Mouse (Mus musculus) G1E (cell line): ENCODE measurements around the gene Spata2. TPM values are rescaled to one million over a fixed set of nuclear protein-coding genes. Genes with fewer than 3 reads are reported as not detected.

Source experiments
- ATAC-seq: 2 replicates; pipeline ENCODE4 v1.8.0; 2016; ENCODE audit warnings: mild to moderate bottlenecking; ENCODE audit not compliant: insufficient number of reproducible peaks, poor library complexity, low FRiP score, severe bottlenecking; ENCODE audit errors: extremely low read depth
- DNase-seq: peaks from one replicate; pipeline ENCODE4 v3.0.0; 2012; ENCODE audit warnings: low spot score
- H3K27me3 ChIP-seq: 2 replicates; pipeline ENCODE4 v1.6.1; 2012; ENCODE audit warnings: mild to moderate bottlenecking, low read length, inconsistent platforms; ENCODE audit not compliant: insufficient read depth
- H3K36me3 ChIP-seq: replicated peaks from 2 replicates; pipeline ENCODE3; 2012; ENCODE audit warnings: mild to moderate bottlenecking, inconsistent platforms
- H3K4me1 ChIP-seq: 2 replicates; pipeline ENCODE4 v1.6.1; 2012; ENCODE audit warnings: low read depth, low read length, inconsistent platforms, mixed read lengths; ENCODE audit not compliant: insufficient read depth
- H3K4me3 ChIP-seq: 2 replicates; pipeline ENCODE4 v1.5.1; 2012; ENCODE audit warnings: low read depth, mild to moderate bottlenecking, inconsistent platforms, low read length, moderate library complexity, mixed read lengths
- H3K9me3 ChIP-seq: replicated peaks from 2 replicates; pipeline ENCODE4 v1.6.1; 2012; ENCODE audit warnings: inconsistent platforms
- CTCF ChIP-seq: IDR thresholded peaks from 2 replicates; pipeline ENCODE4 v1.5.1; 2012; ENCODE audit warnings: low read depth, low read length, inconsistent platforms, mixed read lengths
- GATA1 ChIP-seq: IDR thresholded peaks from 2 replicates; pipeline ENCODE4 v1.6.1; 2012; ENCODE audit warnings: borderline replicate concordance, low read length, inconsistent platforms, mixed read lengths
- GATA2 ChIP-seq: IDR thresholded peaks from 2 replicates; pipeline ENCODE4 v1.6.1; 2012; ENCODE audit warnings: low read depth, low read length, inconsistent platforms, borderline replicate concordance
- POLR2AphosphoS5 ChIP-seq: IDR thresholded peaks from 2 replicates; pipeline ENCODE4 v1.6.1; 2012; ENCODE audit warnings: low read depth, low read length, inconsistent platforms; ENCODE audit not compliant: insufficient replicate concordance
- TAL1 ChIP-seq: conservative IDR thresholded peaks from 2 replicates; pipeline ENCODE4 v1.6.1; 2012; ENCODE audit warnings: low read depth, low read length, inconsistent platforms, mixed read lengths
- polyA plus RNA-seq: library from polyadenylated mRNA; stranded (reverse); fragments of >175 nt; gene quantifications from 2 replicates; pipeline ENCODE4 v1.2.3, GENCODE M21; 2012
- total RNA-seq, 2 experiments: library from RNA; stranded (forward) in 1 of 2; stranded (reverse) in 1 of 2; fragments of 200-1000 nt in 1 of 2; fragments of >200 nt in 1 of 2; fragmentation: Nextera tagmentation in 1 of 2; gene quantifications; 2 replicates each; pipeline ENCODE4 v1.2.3; 2014 to 2017

The Spata2 gene
- total and polyA plus RNA-seq, 3 experiments = 7.6 to 27.9 (median 11.6) TPM

DNA sequence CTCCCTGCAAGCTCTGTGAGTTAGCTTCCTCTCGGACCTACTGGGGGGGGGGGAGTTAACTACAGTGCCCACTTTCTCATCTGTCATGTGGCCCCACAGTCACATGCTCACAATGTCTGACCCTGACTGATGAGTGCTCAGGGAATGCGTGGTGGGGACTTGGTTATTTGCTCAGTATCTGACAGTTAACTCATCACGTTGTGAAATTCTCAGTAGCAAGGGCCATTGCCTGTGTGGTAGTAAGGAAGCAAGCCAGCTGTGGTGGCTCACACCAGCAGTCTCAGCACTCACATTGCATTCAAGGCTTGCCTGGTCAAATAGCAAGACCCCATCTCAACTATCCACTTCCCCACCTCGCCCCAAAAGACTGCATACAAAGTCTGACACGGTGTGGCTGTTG is 25.5 kb downstream of the Spata2 start:
- Histone ChIP-seq H3K36me3 (peaks cover 98% of the 10 kb centered on the region), H3K9me3 (no peaks in the 10 kb centered on the region), H3K4me1 (peaks cover 5% of the 10 kb centered on the region; the same call in 1 of the 2 replicates), H3K27me3 (no peaks in the 10 kb centered on the region), H3K4me3 (no peak overlapping the region)
- no peak for DNase-seq
- TF ChIP-seq POLR2AphosphoS5 (no peak), CTCF (no peak), GATA1 (no peak), GATA2 (no peak)
- no peak for ATAC-seq

DNA sequence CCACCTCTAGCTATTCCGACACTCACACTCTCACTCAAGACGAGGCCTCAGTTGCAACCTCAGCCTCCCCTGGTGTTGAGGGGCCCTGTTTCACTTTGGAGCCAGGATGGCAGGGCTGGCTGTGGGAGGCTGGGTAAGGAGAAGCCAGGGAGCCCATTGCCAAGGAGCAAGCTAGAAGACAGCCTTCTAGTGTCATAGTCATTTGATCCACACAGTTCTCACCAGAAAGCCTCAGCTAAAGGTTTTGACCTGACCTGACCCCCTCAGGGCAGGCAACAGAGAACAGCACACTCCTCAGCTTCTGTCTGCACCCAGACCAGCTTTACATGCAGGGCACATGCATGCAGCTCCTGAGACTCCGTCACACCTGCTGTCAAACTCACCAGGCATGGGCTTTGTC is 26.7 kb downstream of the Spata2 start:
- ATAC-seq (no peak), DNase-seq (no peak)
- H3K4me1 ChIP-seq = peaks cover 14% of the 10 kb centered on the region; the same call in 1 of the 2 replicates
- peaks cover 95% of the 10 kb centered on the region for H3K36me3 ChIP-seq
- no peaks in the 10 kb centered on the region for H3K27me3 ChIP-seq
- no peaks in the 10 kb centered on the region for H3K9me3 ChIP-seq
- no peak overlapping the region for H3K4me3 ChIP-seq
- TF ChIP-seq TAL1 (no peak), GATA1 (no peak), CTCF (no peak), POLR2AphosphoS5 (no peak), GATA2 (no peak)

DNA sequence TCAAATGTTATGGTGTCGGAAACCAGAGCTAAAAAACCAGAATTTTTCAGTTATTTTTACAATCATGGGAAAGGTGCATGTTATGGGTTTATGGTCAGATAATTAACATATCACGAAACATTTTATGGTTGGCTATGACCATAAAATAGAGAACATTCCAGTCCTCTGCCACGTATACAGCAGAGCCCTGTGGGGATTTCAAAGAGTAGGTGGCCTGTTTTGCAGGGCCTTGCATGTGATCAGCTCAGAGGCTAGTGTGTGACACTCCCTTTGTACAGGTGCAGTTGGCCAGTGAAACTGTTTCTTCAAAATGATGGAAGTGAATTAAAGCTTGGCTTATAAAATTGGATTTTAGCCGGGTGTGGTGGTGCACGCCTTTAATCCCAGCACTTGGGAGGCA is 28.9 kb downstream of the Spata2 start:
- Histone ChIP-seq H3K36me3 (peaks cover 94% of the 10 kb centered on the region), H3K4me3 (no peak overlapping the region), H3K9me3 (no peaks in the 10 kb centered on the region), H3K4me1 (peaks cover 27% of the 10 kb centered on the region), H3K27me3 (no peaks in the 10 kb centered on the region)
- TF ChIP-seq POLR2AphosphoS5 (no peak), TAL1 (no peak), GATA2 (no peak), GATA1 (no peak), CTCF (no peak)
- ATAC-seq = no peak
- DNase-seq = no peak

DNA sequence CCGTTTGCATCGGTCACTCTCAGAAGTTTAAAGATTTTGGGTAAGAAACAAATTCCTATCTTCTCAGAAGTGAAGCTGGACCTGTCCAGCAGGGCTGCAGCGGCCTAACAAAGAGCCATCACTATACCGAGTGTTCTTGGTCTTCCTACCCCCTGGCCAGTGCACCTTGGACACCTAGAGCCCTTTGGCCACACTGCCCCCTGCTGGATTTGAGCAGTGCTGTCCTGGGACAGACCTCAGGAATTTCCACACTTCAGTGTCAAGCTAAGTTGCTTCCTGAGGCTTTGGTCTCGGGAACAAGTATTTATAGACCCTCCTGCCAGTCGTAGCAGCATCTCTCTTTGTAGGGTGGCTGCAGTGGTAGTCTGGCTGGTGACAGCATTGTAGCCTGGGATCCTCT is 29.7 kb downstream of the Spata2 start:
- ATAC-seq (peak; percentile 60), DNase-seq (peak; percentile 47)
- Histone ChIP-seq H3K9me3 (no peaks in the 10 kb centered on the region), H3K27me3 (no peaks in the 10 kb centered on the region), H3K4me3 (no peak overlapping the region), H3K36me3 (peaks cover 94% of the 10 kb centered on the region), H3K4me1 (peaks cover 27% of the 10 kb centered on the region)
- TF ChIP-seq CTCF (peak; percentile 71), POLR2AphosphoS5 (no peak)

DNA sequence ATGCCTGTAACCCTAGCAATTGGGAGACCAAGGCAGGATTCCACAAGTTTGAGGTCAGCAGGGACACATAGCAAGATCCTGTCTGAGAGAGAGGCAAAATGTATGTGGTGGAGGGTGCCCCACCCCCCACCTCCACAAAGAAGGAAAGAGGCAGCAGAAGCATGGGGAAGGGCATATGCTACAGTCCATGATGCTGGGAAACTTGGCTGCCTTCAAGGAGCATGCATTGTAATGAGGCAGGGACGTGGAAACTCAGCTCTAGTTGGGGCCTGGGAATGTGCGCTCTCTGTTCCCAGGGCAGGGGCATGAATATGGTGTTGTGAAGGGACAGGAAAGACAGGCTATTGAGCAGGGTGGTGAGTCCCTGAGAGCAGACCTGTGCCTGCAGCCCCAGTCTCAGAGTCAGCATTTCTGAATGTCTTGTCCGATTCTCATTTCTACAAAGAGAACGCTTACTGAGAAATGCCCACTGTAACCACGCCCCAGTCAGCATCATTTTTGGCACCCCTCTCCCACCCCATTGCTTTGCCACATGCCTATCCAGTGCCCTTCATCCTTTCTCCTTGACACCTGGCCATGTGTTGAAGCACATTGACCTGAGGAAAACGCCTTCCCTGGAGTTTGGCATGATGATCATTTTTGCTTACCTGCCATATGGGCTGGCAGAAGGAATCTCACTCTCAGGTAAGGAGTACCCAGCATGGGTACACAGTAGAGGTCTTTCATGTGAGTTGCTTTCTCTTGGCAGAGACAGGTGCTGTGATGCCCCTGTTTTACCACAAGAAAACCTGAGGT is 33.4 kb downstream of the Spata2 start:
- Histone ChIP-seq H3K27me3 (no peaks in the 10 kb centered on the region), H3K4me3 (no peak overlapping the region), H3K9me3 (no peaks in the 10 kb centered on the region), H3K36me3 (peaks cover 93% of the 10 kb centered on the region), H3K4me1 (peaks cover 24% of the 10 kb centered on the region)
- ATAC-seq = no peak
- TF ChIP-seq GATA1 (no peak), CTCF (no peak), POLR2AphosphoS5 (no peak), GATA2 (no peak), TAL1 (no peak)
- no peak for DNase-seq

DNA sequence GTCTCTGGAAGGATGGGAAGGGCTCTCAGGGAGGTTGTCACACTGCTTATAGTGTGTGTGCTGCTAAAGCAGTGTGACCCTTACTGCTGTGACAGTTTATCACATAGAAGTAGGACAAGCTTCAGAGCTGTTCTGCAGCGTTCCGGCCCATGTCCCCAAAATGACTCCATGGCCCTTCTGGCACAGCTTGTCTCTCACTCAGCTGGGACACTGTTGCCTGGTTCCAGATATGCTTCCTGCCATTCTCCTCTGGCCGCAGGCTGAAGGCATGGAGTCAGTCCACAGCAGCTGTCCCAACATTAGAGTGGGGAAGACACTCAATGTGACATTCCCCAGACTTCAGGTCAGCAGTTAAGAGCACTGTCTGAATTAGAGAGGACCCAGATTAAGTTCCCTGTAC is 34.1 kb downstream of the Spata2 start:
- H3K4me1 ChIP-seq = peaks cover 24% of the 10 kb centered on the region
- ATAC-seq (no peak), DNase-seq (no peak)
- TF ChIP-seq GATA2 (no peak), POLR2AphosphoS5 (no peak), GATA1 (no peak), CTCF (no peak), TAL1 (no peak)
- peaks cover 94% of the 10 kb centered on the region for H3K36me3 ChIP-seq
- no peaks in the 10 kb centered on the region for H3K9me3 ChIP-seq
- no peaks in the 10 kb centered on the region for H3K27me3 ChIP-seq
- no peak overlapping the region for H3K4me3 ChIP-seq
